Mouse (Mus musculus) liver, embryonic 12.5 days (tissue): ENCODE measurements around the gene Lmo4. TPM values are rescaled to one million over a fixed set of nuclear protein-coding genes. Genes with fewer than 3 reads are reported as not detected.

Experiments
- ATAC-seq: fragments of 200-750 bp; cut with Nextera tagmentation; 2 replicates; pipeline ENCODE4 v1.8.0; 2017; ENCODE audit warnings: moderate number of reproducible peaks, mild to moderate bottlenecking, moderate library complexity
- H3K27ac ChIP-seq: fragments of 300-500 bp; sonication (generic); 2 replicates; pipeline ENCODE4 v1.5.1; 2016; ENCODE audit warnings: mild to moderate bottlenecking
- H3K27me3 ChIP-seq: fragments of 300-500 bp; sonication (generic); replicated peaks from 2 replicates; pipeline ENCODE4 v1.6.1; 2016; ENCODE audit warnings: mild to moderate bottlenecking, moderate library complexity
- H3K36me3 ChIP-seq: fragments of 300-500 bp; sonication (generic); 2 replicates; pipeline ENCODE4 v1.6.1; 2016; ENCODE audit warnings: mild to moderate bottlenecking, moderate library complexity
- H3K4me1 ChIP-seq: fragments of 300-500 bp; sonication (generic); 2 replicates; pipeline ENCODE4 v1.6.1; 2016
- H3K4me2 ChIP-seq: fragments of 300-500 bp; sonication (generic); 2 replicates; pipeline ENCODE4 v1.6.1; 2016; ENCODE audit warnings: mild to moderate bottlenecking, moderate library complexity
- H3K4me3 ChIP-seq: fragments of 300-500 bp; sonication (generic); 2 replicates; pipeline ENCODE4 v1.5.1; 2016; ENCODE audit warnings: mild to moderate bottlenecking, moderate library complexity
- H3K9ac ChIP-seq: fragments of 300-500 bp; sonication (generic); 2 replicates; pipeline ENCODE4 v1.6.1; 2016; ENCODE audit warnings: mild to moderate bottlenecking, moderate library complexity
- H3K9me3 ChIP-seq: fragments of 300-500 bp; sonication (generic); replicated peaks from 2 replicates; pipeline ENCODE4 v1.6.1; 2016; ENCODE audit warnings: mild to moderate bottlenecking, moderate library complexity
- WGBS: fragments of 180-500 bp; shearing (Covaris S2); methylation state at CpG from one replicate; pipeline ENCODE4 v1.1.7; 2016; ENCODE audit not compliant: insufficient replicate concordance; 5-methylcytosine and 5-hydroxymethylcytosine counted together
- polyA plus RNA-seq: library from polyadenylated mRNA; unstranded; fragments of >200 nt; fragmentation: Nextera tagmentation; extraction: Ambion mirVana; gene quantifications from 2 replicates; pipeline ENCODE4 v1.2.1, GENCODE M21; 2016

The Lmo4 gene
- polyA plus RNA-seq, 1 experiment from 2014 or later: 14.8 TPM

DNA sequence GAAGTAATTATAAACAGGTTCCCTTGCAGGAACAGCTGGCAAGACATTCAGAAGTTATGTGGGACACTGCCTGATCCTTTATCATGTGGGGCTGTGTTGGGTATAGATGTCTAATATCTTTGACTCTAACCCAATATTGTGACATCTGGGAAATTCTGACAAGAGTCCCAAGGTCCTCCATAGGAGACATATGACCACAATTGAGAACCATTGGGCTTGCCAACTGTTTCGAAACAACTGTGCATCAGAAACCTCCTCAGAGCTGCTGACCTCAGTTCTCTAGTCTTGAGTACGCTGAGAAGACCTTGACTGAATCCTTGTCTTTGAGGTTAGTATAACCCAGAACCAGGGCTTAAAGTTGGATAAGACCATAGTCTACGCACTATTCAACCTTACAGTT, 66.4 kb downstream of the Lmo4 start:
- Histone ChIP-seq H3K9ac (no peak overlapping the region), H3K4me3 (no peak overlapping the region), H3K4me2 (no peak overlapping the region), H3K4me1 (no peaks in the 10 kb centered on the region), H3K9me3 (no peaks in the 10 kb centered on the region), H3K36me3 (no peaks in the 10 kb centered on the region), H3K27me3 (no peaks in the 10 kb centered on the region), H3K27ac (no peak overlapping the region)
- no peak for ATAC-seq
- 64% methylated on average over 3 of the region's 3 CpGs for WGBS
